In genomic region chr2:132641196-132641595, GRCm38 (mm10) we compare ENCODE assay signal across 26 mouse cellular contexts.
"Had no signal": no experiment of that assay in that cellular context is flagged by ENCODE, and none has a peak within 500 bp of the region (broad histone marks: within the 10 kb centered on the region; RNA-seq: fewer than 3 reads in every experiment).

No protein-coding gene starts in this region.

- H3K9me3 ChIP-seq: heart, embryonic 13.5 days; heart, embryonic 15.5 days; hindbrain, embryonic 10.5 days; hindbrain, embryonic 12.5 days; kidney, embryonic 15.5 days; limb, embryonic 13.5 days; limb, embryonic 15.5 days; liver, embryonic 12.5 days had no signal

- H3K9ac ChIP-seq: heart, embryonic 13.5 days; heart, embryonic 15.5 days; hindbrain, embryonic 12.5 days; hindbrain, embryonic 14.5 days; kidney, embryonic 15.5 days; limb, embryonic 13.5 days; limb, embryonic 15.5 days; liver, embryonic 12.5 days; liver, embryonic 14.5 days had no signal

- DNase-seq: gastrocnemius, postnatal 25 days; heart, postnatal 14 days; heart, postnatal 4 days; kidney, adult 11 months; kidney, adult 2 months; kidney, adult 9 months; kidney, postnatal 14 days; kidney, postnatal 36 days; layer of hippocampus, adult 9-11 months; layer of hippocampus, postnatal 36 days; left cerebral cortex, postnatal 4 days had no signal

- ATAC-seq: forebrain, embryonic 16.5 days; hindbrain, embryonic 16.5 days; intestine, embryonic 16.5 days; liver, embryonic 12.5 days had no signal

- H3K36me3 ChIP-seq: heart, embryonic 13.5 days; heart, embryonic 15.5 days; hindbrain, embryonic 10.5 days; hindbrain, embryonic 12.5 days; kidney, embryonic 15.5 days; limb, embryonic 13.5 days; limb, embryonic 15.5 days; liver, embryonic 12.5 days had no signal

- H3K4me3 ChIP-seq: heart, embryonic 13.5 days; heart, embryonic 15.5 days; hindbrain, embryonic 10.5 days; hindbrain, embryonic 12.5 days; kidney, embryonic 15.5 days; limb, embryonic 13.5 days; limb, embryonic 15.5 days; liver, embryonic 12.5 days had no signal

- H3K4me2 ChIP-seq: heart, embryonic 11.5 days; heart, embryonic 13.5 days; heart, embryonic 15.5 days; hindbrain, embryonic 12.5 days; hindbrain, embryonic 14.5 days; kidney, embryonic 15.5 days; limb, embryonic 13.5 days; limb, embryonic 15.5 days; liver, embryonic 12.5 days had no signal

- H3K4me1 ChIP-seq: hindbrain, embryonic 10.5 days; hindbrain, embryonic 12.5 days; kidney, embryonic 15.5 days; limb, embryonic 13.5 days; limb, embryonic 15.5 days; liver, embryonic 12.5 days had no signal

- H3K27ac ChIP-seq: heart, embryonic 13.5 days; heart, embryonic 15.5 days; hindbrain, embryonic 10.5 days; hindbrain, embryonic 12.5 days; hindbrain, embryonic 14.5 days; kidney, embryonic 15.5 days; kidney, postnatal 0 days; limb, embryonic 13.5 days; limb, embryonic 15.5 days; liver, embryonic 12.5 days; liver, embryonic 14.5 days had no signal

- H3K27me3 ChIP-seq: heart, embryonic 13.5 days; heart, embryonic 15.5 days; hindbrain, embryonic 12.5 days; kidney, embryonic 15.5 days; limb, embryonic 13.5 days; limb, embryonic 15.5 days; liver, embryonic 12.5 days had no signal
